Mouse (Mus musculus) E14TG2a.4 (cell line): Measurements from ENCODE around the gene Anapc4.

Experiments
- CTCF ChIP-seq: conservative IDR thresholded peaks from 2 replicates; pipeline ENCODE4 v1.5.1; 2014; ENCODE audit warnings: low read length
- NANOG ChIP-seq: IDR thresholded peaks from 2 replicates; pipeline ENCODE4 v1.6.1; 2014; ENCODE audit warnings: borderline replicate concordance, low read length, mixed read lengths

DNA sequence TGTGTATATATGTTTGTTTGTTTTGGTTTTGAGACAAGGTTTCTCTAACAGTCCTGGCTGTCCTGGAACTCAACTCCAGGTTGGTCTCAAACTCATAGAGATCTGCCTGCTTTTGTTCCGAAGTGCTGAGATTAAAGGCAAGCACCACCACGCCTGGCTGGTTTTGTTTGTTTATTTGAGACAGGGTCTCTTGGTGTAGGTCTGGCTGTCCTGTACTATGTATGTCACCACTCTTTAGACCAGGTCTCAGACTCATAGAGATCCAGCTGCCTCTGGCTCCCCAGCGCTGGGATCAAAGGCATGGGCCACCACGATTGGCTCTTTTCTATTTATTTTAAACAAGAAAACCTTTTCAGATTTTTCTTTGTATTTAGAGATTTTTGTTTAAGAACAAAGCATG lies 70.4 kb downstream of the Anapc4 start:
- TF ChIP-seq CTCF, result no peak
- no peak for TF ChIP-seq NANOG
